Mouse (Mus musculus): Measurements from ENCODE around the gene Dab2ip. TPM values are rescaled to one million over a fixed set of nuclear protein-coding genes. Genes with fewer than 3 reads are reported as not detected.

The Dab2ip gene
- 10 to 100 TPM; 41.4 to 47.5 (median 46.5) TPM for total RNA-seq (2022)

DNA sequence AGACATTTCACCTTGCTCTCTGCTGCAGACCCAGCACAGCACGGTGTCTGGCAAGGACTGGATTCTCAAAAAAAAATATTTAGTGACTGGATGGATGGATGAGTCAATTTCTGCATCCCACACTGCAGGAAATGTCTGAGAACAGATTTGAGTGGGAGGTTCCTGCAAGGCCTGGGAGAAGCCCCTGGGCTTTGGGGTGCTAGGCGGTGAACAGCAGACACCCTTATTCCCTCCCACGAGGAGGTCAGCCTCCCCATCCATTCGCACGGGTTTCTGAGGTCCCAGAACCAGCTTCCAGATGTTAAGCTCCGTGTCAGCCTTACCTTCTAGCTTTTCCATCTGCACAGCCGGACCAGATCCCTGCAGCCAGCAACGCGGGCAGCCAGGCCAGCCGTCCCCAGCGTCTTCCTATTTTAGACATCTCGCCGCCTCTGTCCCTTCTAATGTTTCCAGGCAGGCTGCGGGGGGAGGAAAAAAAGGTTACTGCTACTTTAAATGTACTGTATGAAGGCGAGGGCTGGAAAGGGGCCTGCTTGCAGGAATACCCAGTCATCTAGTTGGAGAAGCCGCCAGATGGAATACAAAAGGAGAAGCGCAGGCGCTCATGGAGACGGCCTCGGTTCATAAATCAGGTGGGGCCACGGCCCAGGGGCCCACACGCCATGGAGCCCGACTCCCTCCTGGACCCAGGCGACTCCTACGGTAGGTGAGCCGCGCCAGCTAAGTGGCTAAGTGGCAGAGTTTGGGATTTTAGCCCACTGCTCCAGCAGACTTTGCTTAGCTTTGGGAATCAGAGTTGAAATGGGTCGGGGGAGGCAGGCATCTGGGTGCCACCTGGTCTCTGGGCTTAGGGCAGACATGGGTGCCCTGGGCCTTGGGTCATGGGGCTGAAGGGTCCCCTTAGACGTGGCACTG, at the start of gene Dab2ip:
Gene Dab2ip (plus strand): TSS at position 356 of the 915 bp plus-strand sequence.
- no peak for DNase-seq (ENCODE audit: low spot score)

- DNase-seq (ENCODE audit: low spot score) = peak; percentile 84
Measured at GRCm38 (mm10) chr2:35508597-35509342, 49.3 kb upstream of the Dab2ip start.

- no peak for DNase-seq (ENCODE audit: low spot score)
Measured at GRCm38 (mm10) chr2:35509343-35509667, 48.8 kb upstream of the Dab2ip start.

GRCm38 (mm10) chr2:35509888-35510287, 48.2 kb upstream of the Dab2ip start:
- DNase-seq (ENCODE audit: low spot score) = no peak

- no peak for DNase-seq (ENCODE audit: low spot score)
Measured at GRCm38 (mm10) chr2:35510920-35511319, 47.1 kb upstream of the Dab2ip start.

DNA sequence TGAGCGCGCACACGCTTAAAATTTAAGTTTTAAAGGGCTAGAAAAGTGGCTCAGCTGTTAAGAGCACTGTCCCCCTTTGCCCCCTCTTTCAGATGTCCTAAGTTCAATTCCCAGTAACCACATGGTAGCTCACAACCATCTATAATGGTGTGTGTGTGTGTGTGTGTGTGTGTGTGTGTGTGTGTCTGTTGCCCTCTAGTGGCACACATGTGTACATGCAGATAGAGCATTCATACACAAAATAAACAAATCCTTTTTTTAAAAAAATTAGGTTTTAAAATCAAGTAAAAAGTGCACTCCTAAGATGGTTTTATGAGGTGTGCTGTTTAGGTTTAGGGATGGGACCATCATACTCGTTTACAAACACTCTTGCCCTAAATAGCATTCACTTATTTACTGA, 45.8 kb upstream of the Dab2ip start:
- DNase-seq (ENCODE audit: low spot score) = no peak

GRCm38 (mm10) chr2:35514051-35514892, 43.8 kb upstream of the Dab2ip start:
- DNase-seq (ENCODE audit: low spot score) = peak; percentile 78

GRCm38 (mm10) chr2:35526612-35527242, 31.3 kb upstream of the Dab2ip start:
- DNase-seq (ENCODE audit: low spot score) = no peak

DNA sequence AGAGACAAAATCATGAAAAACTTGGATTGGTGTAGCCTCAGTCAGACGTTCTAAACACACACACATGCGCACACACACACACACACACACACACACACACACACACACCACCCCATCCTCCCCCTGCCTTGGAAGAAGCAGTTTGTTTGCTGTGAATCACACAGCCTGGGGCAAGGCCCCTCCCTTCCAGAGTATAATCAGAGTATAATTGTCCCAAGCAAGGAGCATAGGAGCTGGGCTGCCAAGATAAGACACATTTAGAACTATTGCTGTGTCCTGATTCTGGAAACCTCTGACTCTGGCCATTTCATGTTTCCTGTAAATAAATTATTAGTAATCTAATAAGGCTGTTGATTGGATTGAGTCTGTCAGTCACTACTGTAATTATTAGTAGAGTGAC, 29.0 kb upstream of the Dab2ip start:
- no peak for DNase-seq (ENCODE audit: low spot score)

DNA sequence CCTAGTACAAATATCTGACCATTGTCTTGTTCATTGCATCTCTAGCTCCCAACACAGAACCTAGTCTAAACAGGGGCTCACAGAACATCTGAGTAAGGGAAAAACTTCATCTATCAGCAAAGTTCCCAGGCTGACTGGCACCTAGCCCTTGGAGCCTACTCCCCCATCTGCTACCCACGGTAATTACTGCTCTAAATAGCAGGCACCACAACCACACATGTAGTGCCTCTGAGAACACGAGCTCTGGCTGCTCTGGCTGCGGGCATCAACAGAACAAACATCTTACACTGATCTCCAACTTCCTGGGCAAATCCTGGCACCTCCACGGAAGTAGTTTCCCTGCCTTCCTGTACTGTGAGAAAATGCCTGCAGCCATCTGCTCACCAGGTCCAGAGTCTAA, 28.2 kb upstream of the Dab2ip start:
- DNase-seq (ENCODE audit: low spot score) = no peak

DNA sequence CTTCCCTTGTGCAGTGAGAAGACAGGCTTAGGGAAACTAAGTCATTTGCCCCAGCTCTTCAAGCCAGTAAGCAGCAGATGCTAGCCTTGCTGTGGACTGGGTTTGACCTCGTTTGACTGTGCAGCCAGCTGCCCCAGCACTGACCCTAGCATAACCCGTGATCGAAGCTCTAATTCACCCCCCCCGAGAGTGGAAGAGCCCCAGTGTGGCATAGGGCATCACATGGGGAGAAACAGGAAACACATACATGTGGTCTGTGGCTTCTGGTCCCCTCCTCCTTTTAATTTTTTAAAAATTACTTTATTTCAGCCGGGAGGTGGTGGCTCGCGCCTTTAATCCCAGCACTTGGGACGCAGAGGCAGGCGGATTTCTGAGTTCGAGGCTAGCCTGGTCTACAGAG, 27.3 kb upstream of the Dab2ip start:
- DNase-seq (ENCODE audit: low spot score) = no peak

DNA sequence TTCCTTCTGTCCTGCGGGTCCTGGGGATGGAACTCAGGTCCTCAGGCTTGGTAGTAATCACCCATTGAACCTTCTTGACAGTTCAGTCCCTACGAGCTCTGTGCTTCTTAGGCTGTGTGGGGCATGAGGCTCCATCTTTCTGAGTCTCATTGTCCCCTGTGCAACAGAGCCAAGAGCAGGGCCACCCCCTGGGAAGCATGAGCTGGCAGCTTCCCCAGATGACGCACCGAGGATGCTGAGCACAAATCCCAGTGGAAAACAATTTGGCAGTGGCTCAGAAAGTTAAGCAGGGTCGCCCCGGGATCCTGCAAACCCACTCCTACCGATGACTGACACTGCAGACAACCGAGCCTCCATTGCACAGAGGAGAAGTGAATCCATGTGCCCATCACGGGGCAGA, 24.4 kb upstream of the Dab2ip start:
- no peak for DNase-seq (ENCODE audit: low spot score)

DNA sequence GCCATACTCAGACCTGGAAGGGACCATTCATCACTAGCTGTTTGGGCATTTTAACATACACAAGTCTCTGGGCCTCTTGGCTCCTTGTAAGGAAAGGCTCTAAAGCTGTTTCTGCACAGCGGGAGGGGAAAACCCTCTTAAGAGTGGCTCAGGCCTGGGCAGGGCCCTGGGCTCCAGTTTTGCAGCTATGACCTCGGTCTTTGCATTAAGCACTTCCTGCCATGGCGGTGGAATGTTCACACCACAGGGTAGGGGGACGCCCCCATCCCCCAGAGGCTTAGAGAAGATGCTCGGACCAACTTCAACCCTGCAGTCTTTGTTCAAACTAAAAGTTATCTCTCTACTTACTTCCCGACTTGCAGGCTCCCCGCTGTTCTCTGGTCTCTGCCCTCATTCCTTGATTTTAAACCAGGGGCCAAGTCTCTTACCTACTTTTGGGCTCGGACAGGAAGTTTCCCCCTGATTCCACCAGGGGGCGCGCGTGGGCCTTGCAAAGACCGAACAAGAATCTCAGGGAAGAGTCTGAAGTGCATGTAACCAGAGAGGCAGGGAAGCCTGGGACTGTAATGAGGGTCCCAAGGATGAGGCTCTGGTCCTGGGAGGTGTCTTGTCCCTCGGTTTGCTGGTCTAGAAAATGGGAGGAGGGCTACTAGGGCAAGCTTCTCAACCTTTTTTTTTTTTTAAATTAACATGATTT, 18.6 kb upstream of the Dab2ip start:
- peak; percentile 85 for DNase-seq (ENCODE audit: low spot score)

GRCm38 (mm10) chr2:35540798-35541197, 17.3 kb upstream of the Dab2ip start:
- no peak for DNase-seq (ENCODE audit: low spot score)

DNA sequence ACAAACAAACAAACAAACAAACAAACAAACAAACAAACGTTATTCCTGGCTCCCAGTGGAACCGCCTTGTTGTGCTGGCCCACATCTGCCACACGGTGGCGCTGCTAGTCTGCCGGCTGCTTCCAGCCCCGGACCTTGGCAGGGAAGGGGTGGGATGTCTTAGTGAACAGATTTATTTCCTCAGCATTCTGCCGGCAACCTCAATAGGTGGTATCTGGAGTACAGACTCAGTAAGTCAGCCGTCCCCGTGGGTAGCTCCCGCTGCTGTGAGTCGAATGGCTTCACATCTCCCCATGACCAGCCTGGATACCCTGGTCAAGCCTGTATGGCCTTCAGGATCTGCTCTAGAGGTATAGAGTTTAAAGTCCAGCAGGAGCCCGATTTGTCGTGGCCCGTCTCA, 13.3 kb upstream of the Dab2ip start:
- DNase-seq (ENCODE audit: low spot score) = peak; percentile 65

GRCm38 (mm10) chr2:35545125-35545590, 12.9 kb upstream of the Dab2ip start:
- DNase-seq (ENCODE audit: low spot score) = no peak

- DNase-seq (ENCODE audit: low spot score) = no peak
Measured at GRCm38 (mm10) chr2:35546462-35546861, 11.6 kb upstream of the Dab2ip start.

GRCm38 (mm10) chr2:35549191-35549590, 8.9 kb upstream of the Dab2ip start:
- no peak for DNase-seq (ENCODE audit: low spot score)

DNA sequence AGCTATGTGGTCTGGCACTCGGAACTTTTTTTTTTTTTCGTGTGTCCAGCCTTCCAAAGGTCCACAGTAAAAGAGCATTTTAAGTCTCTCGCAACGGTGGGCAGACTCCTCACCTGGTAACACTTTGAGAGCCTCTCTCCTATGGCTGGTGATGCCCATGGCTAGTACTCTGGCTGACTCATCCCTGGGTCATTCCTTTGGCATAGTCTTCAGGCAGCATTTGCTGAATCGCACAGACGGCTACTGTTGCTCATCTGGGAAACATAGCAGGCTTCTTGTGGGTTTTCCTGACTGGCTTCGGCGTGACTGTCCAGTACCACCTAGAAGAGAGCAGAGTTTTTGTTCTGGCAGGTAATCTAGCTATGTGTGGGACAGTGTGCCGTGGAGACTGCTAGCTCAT, 8.0 kb upstream of the Dab2ip start:
- no peak for DNase-seq (ENCODE audit: low spot score)

DNA sequence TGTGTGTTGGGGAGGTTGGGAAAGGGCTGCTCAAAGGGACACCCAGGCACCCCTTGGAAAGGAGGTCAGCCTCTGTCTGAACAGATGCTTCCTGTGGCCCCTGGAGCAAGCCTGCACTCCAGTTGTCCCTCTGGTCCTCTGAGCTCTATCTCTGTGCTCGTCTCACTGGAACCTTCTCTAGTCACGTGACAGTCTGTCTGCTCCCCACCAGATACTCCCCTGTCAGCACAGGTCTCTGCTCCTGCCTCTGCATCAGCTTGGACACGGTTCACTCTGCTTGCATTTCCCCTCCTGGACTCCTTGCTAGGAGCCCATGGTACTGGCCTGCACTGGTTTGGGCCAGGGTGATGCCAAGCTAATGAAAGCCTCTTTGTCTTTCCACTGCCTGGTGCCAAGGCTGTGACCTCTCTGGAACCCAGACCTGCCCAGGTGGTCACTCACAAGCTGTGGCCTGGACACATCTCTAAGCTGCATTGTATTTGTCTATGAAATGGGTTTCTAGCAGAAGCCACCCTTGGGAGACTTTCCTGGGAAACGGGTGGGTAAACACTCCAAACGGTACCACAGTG, 1.1 kb upstream of the Dab2ip start:
- DNase-seq (ENCODE audit: low spot score) = no peak
